Mouse (Mus musculus) lung, embryonic 14.5 days (tissue): ENCODE measurements around the gene Islr. TPM values are rescaled to one million over a fixed set of nuclear protein-coding genes. Genes with fewer than 3 reads are reported as not detected.

ENCODE experiments used
- ATAC-seq: fragments of 200-750 bp; cut with Nextera tagmentation; 2 replicates; pipeline ENCODE4 v1.8.0; 2017; ENCODE audit warnings: mild to moderate bottlenecking, moderate TSS enrichment, moderate library complexity; ENCODE audit not compliant: insufficient read depth
- DNase-seq: peaks from one replicate; pipeline ENCODE4 v3.0.0-alpha.2; 2015
- H3K27ac ChIP-seq: fragments of 300-500 bp; sonication (generic); 2 replicates; pipeline ENCODE4 v1.5.1; 2014; ENCODE audit warnings: low read depth, mild to moderate bottlenecking, moderate library complexity
- H3K27me3 ChIP-seq: fragments of 300-500 bp; sonication (generic); 2 replicates; pipeline ENCODE4 v1.6.1; 2014; ENCODE audit warnings: low read length, control low read depth; ENCODE audit not compliant: insufficient read depth
- H3K36me3 ChIP-seq: fragments of 300-500 bp; sonication (generic); 2 replicates; pipeline ENCODE4 v1.6.1; 2014; ENCODE audit warnings: control low read depth; ENCODE audit not compliant: insufficient read depth
- H3K4me1 ChIP-seq: fragments of 300-500 bp; sonication (generic); 2 replicates; pipeline ENCODE4 v1.6.1; 2014; ENCODE audit warnings: antibody characterized with exemption, control low read depth; ENCODE audit not compliant: insufficient read depth
- H3K4me2 ChIP-seq: fragments of 300-500 bp; sonication (generic); 2 replicates; pipeline ENCODE4 v1.6.1; 2014; ENCODE audit warnings: mild to moderate bottlenecking
- H3K4me3 ChIP-seq: fragments of 300-500 bp; sonication (generic); 2 replicates; pipeline ENCODE4 v1.5.1; 2014; ENCODE audit warnings: low read depth, low read length
- H3K9ac ChIP-seq: fragments of 300-500 bp; sonication (generic); 2 replicates; pipeline ENCODE4 v1.6.1; 2014
- H3K9me3 ChIP-seq: fragments of 300-500 bp; sonication (generic); 2 replicates; pipeline ENCODE4 v1.6.1; 2016; ENCODE audit warnings: low read depth, low read length, control low read depth
- CTCF ChIP-seq: IDR thresholded peaks from 2 replicates; pipeline ENCODE4 v1.5.1; 2016; ENCODE audit warnings: antibody characterized with exemption, low read depth
- WGBS: fragments of 180-500 bp; shearing (Covaris S2); extraction: QIAGEN DNeasy Blood & Tissue Kit; methylation state at CpG from one replicate; pipeline ENCODE4 v1.1.7; 2014; 5-methylcytosine and 5-hydroxymethylcytosine counted together
- polyA plus RNA-seq: library from polyadenylated mRNA; unstranded; fragments of >200 nt; fragmentation: Nextera tagmentation; extraction: Ambion mirVana; gene quantifications from 2 replicates; pipeline ENCODE4 v1.2.1, GENCODE M21; 2014

Islr gene
- polyA plus RNA-seq, 1 experiment from 2014 or later, result 60.2 TPM

DNA sequence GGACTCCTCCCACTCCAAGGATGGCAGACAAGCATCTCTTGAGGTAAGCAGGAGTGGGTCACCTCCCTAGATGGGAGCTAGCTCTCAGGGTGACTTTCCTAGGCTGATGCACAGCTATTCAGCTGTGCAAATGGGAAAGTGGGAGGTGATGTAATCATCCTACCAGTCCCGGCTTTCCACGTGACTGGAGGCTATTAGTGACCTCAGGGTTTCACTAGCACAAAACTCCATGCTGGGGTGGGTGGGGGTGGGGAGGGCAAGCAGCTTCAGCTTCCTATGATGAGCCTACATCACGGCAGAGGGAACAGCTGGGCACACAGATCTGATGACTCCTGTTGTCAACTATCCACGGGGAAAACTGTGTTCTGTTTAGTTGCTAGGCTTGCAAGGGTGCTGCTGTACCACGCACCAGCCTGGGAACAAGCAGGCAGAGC is 29.3 kb downstream of the Islr start:
- 0 out of 2 replicates have a peak, but pooled peaks have one; percentile 8 for ATAC-seq
- Histone ChIP-seq H3K27ac (no peak overlapping the region), H3K4me3 (no peak overlapping the region), H3K4me1 (0 out of 2 replicates have a peak, but pooled peaks cover 3% of the 10 kb centered on the region), H3K4me2 (no peak overlapping the region), H3K27me3 (no peaks in the 10 kb centered on the region), H3K9me3 (no peaks in the 10 kb centered on the region), H3K9ac (no peak overlapping the region), H3K36me3 (no peaks in the 10 kb centered on the region)
- WGBS, result 22% methylated on average over 5 of the region's 5 CpGs
- no peak for TF ChIP-seq CTCF
- DNase-seq, result no peak

DNA sequence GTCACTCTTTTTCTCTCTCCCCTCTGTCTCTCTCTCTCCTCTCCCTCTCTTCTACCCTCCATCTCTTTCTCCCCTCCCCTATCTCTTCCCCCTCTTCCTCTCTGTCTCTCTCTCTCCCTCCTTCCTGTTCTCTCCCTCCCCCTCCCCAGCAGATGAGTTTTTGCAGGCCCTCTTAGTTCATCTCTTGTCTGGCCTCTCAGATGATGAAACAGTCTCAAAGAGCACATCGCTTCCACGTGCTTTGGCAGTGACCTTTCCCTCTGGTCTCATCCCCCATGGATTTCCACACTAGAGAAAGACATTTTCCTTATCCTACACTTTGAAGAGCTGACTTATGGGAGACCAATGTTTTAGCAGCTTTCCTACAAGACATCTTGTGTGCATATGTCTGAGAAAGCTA is 31.2 kb downstream of the Islr start:
- no peak overlapping the region for H3K9ac ChIP-seq
- ATAC-seq (no peak), DNase-seq (no peak)
- no peaks in the 10 kb centered on the region for H3K36me3 ChIP-seq
- WGBS, result 52% methylated on average over 2 of the region's 2 CpGs
- H3K9me3 ChIP-seq, result no peaks in the 10 kb centered on the region
- no peak overlapping the region for H3K4me2 ChIP-seq
- no peak overlapping the region for H3K27ac ChIP-seq
- no peak for TF ChIP-seq CTCF
- no peaks in the 10 kb centered on the region for H3K27me3 ChIP-seq
- 0 out of 2 replicates have a peak, but pooled peaks cover 3% of the 10 kb centered on the region for H3K4me1 ChIP-seq
- H3K4me3 ChIP-seq, result no peak overlapping the region

DNA sequence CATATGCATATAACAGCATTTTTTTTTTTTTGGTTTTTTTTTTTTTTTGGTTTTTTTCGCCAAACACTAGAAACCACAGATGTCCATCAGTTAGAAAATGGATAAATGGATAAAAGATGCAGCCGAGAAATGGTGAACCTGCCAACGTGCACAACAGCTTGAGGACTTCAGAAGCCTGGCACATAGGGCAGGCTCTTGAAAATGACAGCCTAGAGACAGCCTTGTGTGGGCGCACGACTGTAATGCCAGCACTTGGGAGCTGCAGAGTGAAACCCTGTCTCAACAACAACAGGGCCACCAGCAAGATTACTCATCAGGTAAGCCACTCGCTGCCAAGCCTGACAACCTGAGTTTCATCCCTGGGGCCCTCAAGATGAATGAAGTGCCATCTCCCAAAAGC is 34.7 kb downstream of the Islr start:
- Histone ChIP-seq H3K27ac (no peak overlapping the region), H3K4me1 (no peaks in the 10 kb centered on the region), H3K27me3 (no peaks in the 10 kb centered on the region), H3K9me3 (no peaks in the 10 kb centered on the region), H3K4me3 (no peak overlapping the region), H3K4me2 (no peak overlapping the region), H3K9ac (no peak overlapping the region), H3K36me3 (no peaks in the 10 kb centered on the region)
- no peak for DNase-seq
- ATAC-seq, result no peak
- no peak for TF ChIP-seq CTCF
- 78% methylated on average over 6 of the region's 6 CpGs for WGBS

GRCm38 (mm10) chr9:58168880-58169279 is 35.2 kb downstream of the Islr start:
- Histone ChIP-seq H3K9me3 (no peaks in the 10 kb centered on the region), H3K4me1 (no peaks in the 10 kb centered on the region), H3K36me3 (no peaks in the 10 kb centered on the region), H3K27ac (no peak overlapping the region), H3K4me2 (no peak overlapping the region), H3K4me3 (no peak overlapping the region), H3K27me3 (no peaks in the 10 kb centered on the region), H3K9ac (no peak overlapping the region)
- ATAC-seq, result no peak
- no peak for TF ChIP-seq CTCF
- no peak for DNase-seq
- WGBS, result 66% methylated on average over 3 of the region's 3 CpGs

- Histone ChIP-seq H3K4me3 (no peak overlapping the region), H3K9ac (no peak overlapping the region), H3K27me3 (no peaks in the 10 kb centered on the region), H3K36me3 (no peaks in the 10 kb centered on the region), H3K4me1 (no peaks in the 10 kb centered on the region), H3K27ac (no peak overlapping the region), H3K9me3 (no peaks in the 10 kb centered on the region), H3K4me2 (no peak overlapping the region)
- no peak for TF ChIP-seq CTCF
- ATAC-seq (no peak), DNase-seq (no peak)
- WGBS, result 82% methylated on average over 1 of the region's 1 CpGs
Observed at GRCm38 (mm10) chr9:58165779-58166178, 38.3 kb downstream of the Islr start.

DNA sequence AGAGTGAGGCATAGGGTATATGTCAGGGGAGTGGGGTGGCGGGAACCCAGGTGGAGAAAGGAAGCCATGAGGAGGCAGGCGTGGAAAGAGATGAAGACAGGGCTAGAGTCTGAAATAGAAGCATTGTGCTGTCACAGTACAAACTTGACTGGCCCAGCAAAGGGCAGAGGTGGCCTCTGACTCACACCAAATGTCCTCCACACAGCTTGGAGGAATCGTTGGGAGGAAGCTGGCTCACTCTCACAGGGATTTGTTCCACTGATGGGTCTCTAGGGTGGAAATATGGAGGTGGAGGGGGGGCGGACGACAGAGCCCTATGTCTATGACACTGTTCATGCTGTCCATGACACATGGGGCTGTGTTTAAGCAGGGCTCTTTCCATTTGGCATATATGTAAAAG is 41.0 kb downstream of the Islr start:
- 59% methylated on average over 5 of the region's 5 CpGs for WGBS
- no peak for ATAC-seq
- peaks cover 8% of the 10 kb centered on the region for H3K4me1 ChIP-seq

GRCm38 (mm10) chr9:58162173-58162572 is 41.9 kb downstream of the Islr start:
- Histone ChIP-seq H3K36me3 (no peaks in the 10 kb centered on the region), H3K27ac (no peak overlapping the region), H3K4me2 (no peak overlapping the region), H3K4me3 (no peak overlapping the region), H3K9me3 (no peaks in the 10 kb centered on the region), H3K4me1 (peaks cover 16% of the 10 kb centered on the region), H3K9ac (no peak overlapping the region), H3K27me3 (no peaks in the 10 kb centered on the region)
- no peak for ATAC-seq
- WGBS, result 90% methylated on average over 3 of the region's 3 CpGs
- DNase-seq, result no peak
- TF ChIP-seq CTCF, result no peak

More for the DNA sequence above, 41.0 kb downstream of the Islr start:
- Histone ChIP-seq H3K27ac (no peak overlapping the region), H3K9me3 (no peaks in the 10 kb centered on the region), H3K36me3 (no peaks in the 10 kb centered on the region), H3K9ac (no peak overlapping the region), H3K27me3 (no peaks in the 10 kb centered on the region), H3K4me3 (no peak overlapping the region), H3K4me2 (no peak overlapping the region)
- no peak for TF ChIP-seq CTCF
- DNase-seq, result no peak

- H3K4me2 ChIP-seq, result no peak overlapping the region
- H3K9me3 ChIP-seq, result no peaks in the 10 kb centered on the region
- H3K36me3 ChIP-seq, result 0 out of 2 replicates have a peak, but pooled peaks cover 4% of the 10 kb centered on the region
- WGBS, result 64% methylated on average over 5 of the region's 5 CpGs
- no peaks in the 10 kb centered on the region for H3K27me3 ChIP-seq
- no peak for TF ChIP-seq CTCF
- 0 out of 2 replicates have a peak overlapping the region, but pooled peaks have one; percentile 7 for H3K9ac ChIP-seq
- no peak for DNase-seq
- H3K4me3 ChIP-seq, result no peak overlapping the region
- peak overlapping the region; percentile 99 for H3K27ac ChIP-seq
- peaks cover 34% of the 10 kb centered on the region for H3K4me1 ChIP-seq
- no peak for ATAC-seq
Observed at GRCm38 (mm10) chr9:58160315-58160714, 43.8 kb downstream of the Islr start.
